Mouse (Mus musculus): ENCODE results near the gene Prune1. TPM values are rescaled to one million over a fixed set of nuclear protein-coding genes. Genes with fewer than 3 reads are reported as not detected.

Prune1 gene
- polyA plus RNA-seq, 1 experiment from 2014 or later, result 14.5 TPM

DNA sequence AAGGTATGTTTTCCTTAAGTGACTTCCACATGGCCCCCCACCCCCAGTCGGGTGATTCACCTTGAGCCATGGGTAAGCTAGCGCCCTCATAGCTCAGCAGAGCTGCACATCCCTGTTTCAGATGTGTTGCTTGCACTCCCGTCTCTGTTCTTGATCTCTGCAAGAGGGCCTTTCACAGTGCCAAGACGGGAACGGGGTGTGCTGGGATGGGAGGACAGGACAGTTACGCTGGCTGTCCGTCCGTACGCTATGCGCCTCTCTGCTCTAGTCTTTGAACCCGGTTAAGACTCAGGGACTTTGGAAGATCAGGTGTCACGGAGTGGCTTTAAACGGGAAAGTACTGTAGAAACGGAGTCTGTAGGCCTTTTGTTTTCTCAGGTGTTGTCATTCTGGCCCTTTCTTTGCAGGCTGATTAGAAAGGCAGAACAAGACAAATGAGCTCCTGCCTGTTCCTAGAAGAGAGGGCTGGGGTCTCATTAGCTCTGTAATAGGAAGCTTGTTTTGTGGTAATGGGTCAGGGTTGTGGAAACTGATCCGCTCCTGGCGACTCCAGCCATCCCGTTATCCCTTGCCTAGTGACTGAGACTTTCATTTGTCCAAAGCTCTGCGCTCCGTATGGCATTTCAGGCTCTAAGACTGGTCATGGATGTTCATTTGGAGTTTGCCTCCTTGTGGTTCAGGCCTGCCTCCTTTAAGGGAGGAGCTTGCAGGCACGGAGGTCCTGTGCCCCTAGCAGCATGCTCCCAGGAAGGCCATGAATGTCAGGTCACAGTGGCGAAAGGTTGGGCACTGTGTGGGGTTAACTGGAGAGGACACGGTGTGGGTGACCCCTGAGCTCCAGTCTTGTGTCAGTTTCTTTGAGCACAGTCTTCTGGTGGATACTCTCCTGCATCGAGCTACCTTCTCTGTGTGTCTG lies 46.2 kb downstream of the Prune1 start:
- Histone ChIP-seq H3K4me1 (ENCODE audit: insufficient read depth, low read depth, low read length) (peaks cover 7% of the 10 kb centered on the region; the same call in 1 of the 2 replicates), H3K9ac (replicated peaks; ENCODE audit: low read depth) (no peak overlapping the region), H3K4me2 (replicated peaks; ENCODE audit: low read depth, low read length) (no peak overlapping the region), H3K4me3 (ENCODE audit: low read depth, low read length) (no peak overlapping the region), H3K36me3 (ENCODE audit: insufficient read depth, low read length) (peaks cover 32% of the 10 kb centered on the region), H3K27me3 (replicated peaks; ENCODE audit: insufficient read depth, low read length) (no peaks in the 10 kb centered on the region), H3K9me3 (ENCODE audit: low read length) (no peaks in the 10 kb centered on the region), H3K27ac (ENCODE audit: low read length) (no peak overlapping the region)
- no peak for ATAC-seq
- 81% methylated on average over 23 of the region's 23 CpGs for WGBS
- no peak for DNase-seq (ENCODE audit: low spot score)
- no peak for TF ChIP-seq CTCF (IDR thresholded peaks at IDR 0.05)
- TF ChIP-seq EP300 (IDR thresholded peaks at IDR 0.05), result no peak

DNA sequence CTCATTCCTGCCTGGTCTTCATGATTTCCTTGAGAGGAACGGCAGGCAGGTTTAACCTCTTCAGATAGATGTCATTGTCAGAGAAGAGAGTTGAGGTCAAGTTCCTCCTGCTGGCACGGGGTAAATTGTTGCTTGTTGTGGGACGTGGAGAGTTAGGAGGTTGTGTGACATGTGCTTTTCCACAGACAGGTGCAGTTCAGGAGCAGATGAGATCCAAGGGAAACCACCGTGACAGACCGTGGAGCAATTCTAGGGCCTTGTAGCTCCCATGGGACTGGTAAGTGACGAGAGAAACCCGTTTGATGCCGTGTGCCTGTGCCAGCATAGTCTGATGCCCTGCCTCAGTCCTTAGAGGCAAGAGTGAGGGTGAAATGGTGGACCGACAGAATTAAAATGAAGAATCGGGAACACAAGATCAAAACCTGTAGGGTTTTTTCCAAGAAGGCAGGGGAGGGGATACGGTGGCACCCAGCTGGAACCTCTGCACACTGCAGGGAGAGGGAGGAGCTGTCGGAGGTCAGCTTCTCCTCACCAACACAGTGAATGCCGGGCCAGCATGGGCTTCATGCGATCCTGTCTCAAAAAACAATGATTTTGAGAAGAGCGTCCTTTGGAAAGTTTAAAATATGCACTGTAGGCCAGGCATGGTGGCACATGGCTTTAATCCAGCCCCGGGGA lies 48.4 kb downstream of the Prune1 start:
- Histone ChIP-seq H3K9me3 (ENCODE audit: low read length) (no peaks in the 10 kb centered on the region), H3K4me1 (ENCODE audit: insufficient read depth, low read depth, low read length) (peaks cover 13% of the 10 kb centered on the region), H3K9ac (replicated peaks; ENCODE audit: low read depth) (no peak overlapping the region), H3K27ac (ENCODE audit: low read length) (no peak overlapping the region), H3K36me3 (ENCODE audit: insufficient read depth, low read length) (peaks cover 32% of the 10 kb centered on the region), H3K4me2 (replicated peaks; ENCODE audit: low read depth, low read length) (no peak overlapping the region), H3K27me3 (replicated peaks; ENCODE audit: insufficient read depth, low read length) (no peaks in the 10 kb centered on the region), H3K4me3 (ENCODE audit: low read depth, low read length) (no peak overlapping the region)
- 81% methylated on average over 16 of the region's 16 CpGs for WGBS
- TF ChIP-seq EP300 (IDR thresholded peaks at IDR 0.05) (no peak), CTCF (IDR thresholded peaks at IDR 0.05) (no peak)
- DNase-seq (ENCODE audit: low spot score), result no peak
- no peak for ATAC-seq

DNA sequence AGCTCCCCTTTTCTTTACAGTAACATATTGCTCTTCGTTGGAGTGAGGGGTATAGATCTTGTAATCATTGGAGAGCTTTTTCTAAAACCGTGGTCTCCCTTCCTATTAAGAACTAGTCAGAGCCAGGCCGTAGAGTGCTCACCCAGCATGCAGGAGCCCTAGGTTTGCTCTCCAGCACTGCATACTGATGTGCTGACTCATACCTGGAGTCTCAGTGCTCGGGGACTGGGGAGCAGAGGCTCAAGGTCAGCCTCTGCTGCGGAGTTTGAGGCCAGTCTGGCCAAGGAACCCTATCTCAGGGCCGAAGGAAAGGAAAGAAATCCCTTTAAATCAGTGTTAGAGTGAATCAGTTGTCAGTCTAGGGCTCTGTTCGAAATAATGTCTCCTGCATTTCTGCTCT lies 49.1 kb downstream of the Prune1 start:
- TF ChIP-seq EP300 (IDR thresholded peaks at IDR 0.05), result no peak
- no peak for TF ChIP-seq CTCF (IDR thresholded peaks at IDR 0.05)
- 64% methylated on average over 7 of the region's 7 CpGs for WGBS
- no peak overlapping the region for H3K4me2 ChIP-seq (replicated peaks; ENCODE audit: low read depth, low read length)
- no peaks in the 10 kb centered on the region for H3K9me3 ChIP-seq (ENCODE audit: low read length)
- H3K27me3 ChIP-seq (replicated peaks; ENCODE audit: insufficient read depth, low read length), result no peaks in the 10 kb centered on the region
- H3K36me3 ChIP-seq (ENCODE audit: insufficient read depth, low read length), result peaks cover 32% of the 10 kb centered on the region
- ATAC-seq (no peak), DNase-seq (ENCODE audit: low spot score) (peak; percentile 65)
- no peak overlapping the region for H3K4me3 ChIP-seq (ENCODE audit: low read depth, low read length)
- H3K9ac ChIP-seq (replicated peaks; ENCODE audit: low read depth), result no peak overlapping the region
- H3K27ac ChIP-seq (ENCODE audit: low read length), result no peak overlapping the region; the same call in 1 of the 2 replicates
- H3K4me1 ChIP-seq (ENCODE audit: insufficient read depth, low read depth, low read length), result peaks cover 13% of the 10 kb centered on the region

DNA sequence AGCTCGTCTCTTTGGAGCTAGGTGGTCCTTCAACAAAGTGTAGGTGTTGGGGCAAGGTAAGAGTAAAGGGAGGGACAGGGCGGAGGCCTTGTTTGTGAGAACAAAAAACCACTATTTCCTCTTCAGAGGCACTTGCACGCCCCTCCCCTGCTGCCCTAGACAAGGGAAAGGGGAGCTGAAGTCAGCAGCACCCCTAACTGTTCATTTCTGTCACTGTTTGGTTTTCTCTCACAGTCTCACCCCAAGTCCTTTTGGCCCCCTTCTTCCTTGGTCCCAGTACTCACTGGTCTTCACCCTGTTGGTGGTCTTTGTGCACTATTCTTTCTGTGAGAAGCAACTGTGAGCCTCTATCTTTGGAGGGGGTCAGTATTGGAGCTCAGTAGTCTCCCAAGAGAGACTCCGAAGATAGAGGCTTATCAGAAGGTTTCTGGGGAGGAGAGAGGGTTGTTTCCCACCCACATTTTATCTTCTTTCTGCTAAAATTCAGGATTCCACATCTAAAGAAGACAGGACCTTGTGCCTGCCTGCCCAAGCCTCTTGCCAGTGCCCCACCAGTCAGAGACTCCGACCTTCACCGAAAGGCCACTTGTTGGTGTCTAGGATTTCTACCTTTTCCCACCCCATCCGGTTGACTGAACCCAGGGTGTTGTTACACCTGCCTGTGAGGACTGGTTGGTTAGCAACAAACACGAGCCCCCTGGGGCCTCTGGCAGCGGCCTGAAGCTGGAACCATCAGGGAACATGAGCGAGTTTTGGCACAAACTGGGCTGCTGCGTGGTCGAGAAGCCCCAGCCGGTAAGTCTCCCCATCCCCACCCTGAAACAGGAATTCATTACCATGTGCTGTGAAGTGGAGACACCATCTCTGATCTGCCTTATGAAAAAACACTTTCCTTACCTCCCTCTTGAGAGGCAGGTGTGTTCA lies 50.3 kb downstream of the Prune1 start, which contains the start of gene Mllt11:
Gene Mllt11, minus strand, starts transcription at position 874 of the 924 bp plus-strand sequence.
- Histone ChIP-seq H3K4me1 (ENCODE audit: insufficient read depth, low read depth, low read length) (peaks cover 13% of the 10 kb centered on the region), H3K9me3 (ENCODE audit: low read length) (no peaks in the 10 kb centered on the region), H3K36me3 (ENCODE audit: insufficient read depth, low read length) (peaks cover 32% of the 10 kb centered on the region), H3K9ac (replicated peaks; ENCODE audit: low read depth) (peak within 1 kb of the TSS; percentile 13; the same call in 1 of the 2 replicates), H3K4me2 (replicated peaks; ENCODE audit: low read depth, low read length) (peak within 1 kb of the TSS; percentile 73), H3K27ac (ENCODE audit: low read length) (peak within 1 kb of the TSS; percentile 96), H3K4me3 (ENCODE audit: low read depth, low read length) (peak within 1 kb of the TSS; percentile 94), H3K27me3 (replicated peaks; ENCODE audit: insufficient read depth, low read length) (no peaks in the 10 kb centered on the region)
- no peak for TF ChIP-seq EP300 (IDR thresholded peaks at IDR 0.05)
- TF ChIP-seq CTCF (IDR thresholded peaks at IDR 0.05), result no peak
- DNase-seq (ENCODE audit: low spot score) (peak; percentile 49), ATAC-seq (no peak)
- 66% methylated on average over 13 of the region's 13 CpGs for WGBS

DNA sequence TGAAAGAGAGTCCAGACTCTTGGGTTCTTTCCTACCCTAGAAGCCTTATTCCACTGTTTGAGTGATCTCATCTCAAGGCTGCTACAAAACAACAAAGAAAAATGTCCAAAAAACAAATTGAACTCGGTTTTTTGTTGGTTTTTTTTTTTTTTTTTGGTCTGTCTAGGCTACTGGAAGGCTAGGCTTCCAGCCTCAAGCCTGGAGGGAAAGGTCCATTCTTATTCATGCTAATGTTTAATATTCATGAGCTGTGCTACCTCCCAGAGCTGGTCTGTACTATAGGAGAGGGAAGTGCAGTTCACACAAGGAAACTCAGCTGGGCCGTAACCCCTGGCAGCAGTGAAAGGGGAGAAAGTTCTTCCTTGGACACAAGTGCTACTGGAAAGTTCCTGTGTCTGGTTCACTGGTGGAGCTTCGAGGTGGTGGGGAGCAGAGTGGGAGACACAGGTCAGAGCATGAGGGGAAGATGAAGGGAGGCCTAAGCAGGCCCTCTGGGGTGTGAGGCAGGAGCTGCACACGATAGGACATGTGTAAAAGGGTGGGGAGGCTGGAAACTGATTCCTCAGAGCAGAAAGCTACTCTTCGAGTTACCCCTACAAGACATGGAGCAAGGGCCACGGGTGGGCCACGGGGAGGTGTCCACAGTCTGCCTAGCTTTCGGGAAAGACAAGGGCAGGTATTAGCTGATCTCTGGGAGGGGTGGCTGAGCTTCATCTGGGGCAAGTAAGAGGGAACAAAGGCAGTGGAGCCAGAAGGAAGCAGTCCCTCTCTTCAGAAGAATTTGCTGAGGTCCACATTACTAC lies 51.2 kb downstream of the Prune1 start:
- Histone ChIP-seq H3K9me3 (ENCODE audit: low read length) (no peaks in the 10 kb centered on the region), H3K4me1 (ENCODE audit: insufficient read depth, low read depth, low read length) (peaks cover 13% of the 10 kb centered on the region), H3K4me3 (ENCODE audit: low read depth, low read length) (peak overlapping the region; percentile 94), H3K4me2 (replicated peaks; ENCODE audit: low read depth, low read length) (peak overlapping the region; percentile 73), H3K27me3 (replicated peaks; ENCODE audit: insufficient read depth, low read length) (no peaks in the 10 kb centered on the region), H3K9ac (replicated peaks; ENCODE audit: low read depth) (peak overlapping the region; percentile 50), H3K27ac (ENCODE audit: low read length) (peak overlapping the region; percentile 96), H3K36me3 (ENCODE audit: insufficient read depth, low read length) (peaks cover 27% of the 10 kb centered on the region)
- peak; percentile 57 for DNase-seq (ENCODE audit: low spot score)
- 39% methylated on average over 8 of the region's 8 CpGs for WGBS
- TF ChIP-seq CTCF (IDR thresholded peaks at IDR 0.05) (no peak), EP300 (IDR thresholded peaks at IDR 0.05) (no peak)
- ATAC-seq, result no peak

Measured in lung, postnatal 0 days (tissue).